Mouse (Mus musculus): ENCODE measurements at regions not wholly inside any gene's neighbourhood (a gene's known extent, or its start where the extent isn't known, plus 50 kb on each side); places are given as distances from the start of the nearest gene placed in this dataset.
A peak's percentile ranks its signal among the peaks of the same experiment; 100 is the strongest.

GRCm38 (mm10) chr3:41408821-41409737, 146.5 kb upstream of the Jade1 start:
- Histone ChIP-seq H3K27me3 (replicated peaks; ENCODE audit: control insufficient read depth, insufficient read depth, low read length) (no peaks in the 10 kb centered on the region), H3K4me2 (ENCODE audit: low read length) (peak overlapping the region; percentile 64), H3K9ac (ENCODE audit: low read depth, low read length) (peak overlapping the region; percentile 50), H3K27ac (ENCODE audit: low read depth, low read length) (peak overlapping the region; percentile 63), H3K4me1 (ENCODE audit: control insufficient read depth, insufficient read depth, low read depth, low read length) (peaks cover 4% of the 10 kb centered on the region), H3K9me3 (ENCODE audit: control insufficient read depth, low read length) (no peaks in the 10 kb centered on the region), H3K4me3 (ENCODE audit: low read length) (peak overlapping the region; percentile 49), H3K36me3 (ENCODE audit: control insufficient read depth, insufficient read depth, low read length) (no peaks in the 10 kb centered on the region)
- ATAC-seq: peak; percentile 80
- 3% methylated on average over 15 of the region's 15 CpGs for WGBS

- no peaks in the 10 kb centered on the region for H3K9me3 ChIP-seq (ENCODE audit: control insufficient read depth, low read length)
- peak; percentile 94 for ATAC-seq
These were observed 147.1 kb upstream of the Jade1 start for GRCm38 (mm10) chr3:41408423-41408820.

GRCm38 (mm10) chr3:41407988-41408387, 147.5 kb upstream of the Jade1 start:
- no peaks in the 10 kb centered on the region for H3K27me3 ChIP-seq (replicated peaks; ENCODE audit: control insufficient read depth, insufficient read depth, low read length)
- peak overlapping the region; percentile 64 for H3K4me2 ChIP-seq (ENCODE audit: low read length)
- H3K27ac ChIP-seq (ENCODE audit: low read depth, low read length): peak overlapping the region; percentile 63; the same call in 1 of the 2 replicates
- no peaks in the 10 kb centered on the region for H3K36me3 ChIP-seq (ENCODE audit: control insufficient read depth, insufficient read depth, low read length)
- 86% methylated on average over 9 of the region's 9 CpGs for WGBS
- peaks cover 4% of the 10 kb centered on the region for H3K4me1 ChIP-seq (ENCODE audit: control insufficient read depth, insufficient read depth, low read depth, low read length)
- H3K9me3 ChIP-seq (ENCODE audit: control insufficient read depth, low read length): no peaks in the 10 kb centered on the region
- no peak; the same call in 1 of the 2 replicates for ATAC-seq
- H3K4me3 ChIP-seq (ENCODE audit: low read length): peak overlapping the region; percentile 49
- H3K9ac ChIP-seq (ENCODE audit: low read depth, low read length): peak overlapping the region; percentile 50; the same call in 1 of the 2 replicates

More at GRCm38 (mm10) chr3:41408423-41408820, 147.1 kb upstream of the Jade1 start:
- H3K27ac ChIP-seq (ENCODE audit: low read depth, low read length): peak overlapping the region; percentile 63
- peaks cover 4% of the 10 kb centered on the region for H3K4me1 ChIP-seq (ENCODE audit: control insufficient read depth, insufficient read depth, low read depth, low read length)
- peak overlapping the region; percentile 64 for H3K4me2 ChIP-seq (ENCODE audit: low read length)
- WGBS: 4% methylated on average over 14 of the region's 14 CpGs
- H3K27me3 ChIP-seq (replicated peaks; ENCODE audit: control insufficient read depth, insufficient read depth, low read length): no peaks in the 10 kb centered on the region
- H3K36me3 ChIP-seq (ENCODE audit: control insufficient read depth, insufficient read depth, low read length): no peaks in the 10 kb centered on the region
- peak overlapping the region; percentile 49 for H3K4me3 ChIP-seq (ENCODE audit: low read length)
- H3K9ac ChIP-seq (ENCODE audit: low read depth, low read length): peak overlapping the region; percentile 50

- Histone ChIP-seq H3K9me3 (ENCODE audit: control insufficient read depth, low read length) (no peaks in the 10 kb centered on the region), H3K36me3 (ENCODE audit: control insufficient read depth, insufficient read depth, low read length) (no peaks in the 10 kb centered on the region), H3K4me1 (ENCODE audit: control insufficient read depth, insufficient read depth, low read depth, low read length) (peaks cover 4% of the 10 kb centered on the region), H3K4me2 (ENCODE audit: low read length) (no peak overlapping the region), H3K27ac (ENCODE audit: low read depth, low read length) (no peak overlapping the region), H3K4me3 (ENCODE audit: low read length) (no peak overlapping the region), H3K9ac (ENCODE audit: low read depth, low read length) (no peak overlapping the region), H3K27me3 (replicated peaks; ENCODE audit: control insufficient read depth, insufficient read depth, low read length) (no peaks in the 10 kb centered on the region)
- WGBS: 91% methylated on average over 1 of the region's 1 CpGs
- ATAC-seq: no peak
These were observed 148.0 kb upstream of the Jade1 start for GRCm38 (mm10) chr3:41407520-41407919.

GRCm38 (mm10) chr3:41401881-41402280, 153.7 kb upstream of the Jade1 start:
- H3K9ac ChIP-seq (ENCODE audit: low read depth, low read length): no peak overlapping the region
- no peaks in the 10 kb centered on the region for H3K4me1 ChIP-seq (ENCODE audit: control insufficient read depth, insufficient read depth, low read depth, low read length)
- 95% methylated on average over 4 of the region's 4 CpGs for WGBS
- no peaks in the 10 kb centered on the region for H3K27me3 ChIP-seq (replicated peaks; ENCODE audit: control insufficient read depth, insufficient read depth, low read length)
- no peaks in the 10 kb centered on the region for H3K9me3 ChIP-seq (ENCODE audit: control insufficient read depth, low read length)
- H3K4me2 ChIP-seq (ENCODE audit: low read length): no peak overlapping the region
- H3K36me3 ChIP-seq (ENCODE audit: control insufficient read depth, insufficient read depth, low read length): no peaks in the 10 kb centered on the region
- no peak for ATAC-seq
- H3K27ac ChIP-seq (ENCODE audit: low read depth, low read length): no peak overlapping the region
- H3K4me3 ChIP-seq (ENCODE audit: low read length): no peak overlapping the region

DNA sequence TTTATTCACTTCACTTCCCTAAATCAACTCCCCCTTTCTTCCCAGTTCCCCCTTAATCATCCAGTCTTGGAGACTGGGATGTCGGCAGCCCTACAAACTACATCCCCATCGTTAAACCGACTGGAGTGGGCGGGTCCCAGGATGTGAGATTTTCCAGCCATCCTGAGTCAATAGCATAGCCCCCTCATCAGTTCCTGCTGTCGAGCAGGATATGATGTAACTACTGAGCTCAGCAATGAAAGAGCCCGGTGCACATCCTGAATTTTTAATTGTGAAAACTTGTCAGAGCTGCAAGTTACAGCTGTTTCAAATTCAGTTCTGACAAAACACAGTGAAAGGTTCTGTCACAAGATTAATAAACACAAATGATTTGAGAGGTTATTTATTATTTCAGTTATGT, 165.7 kb upstream of the Jade1 start:
- no peak for ATAC-seq
- H3K36me3 ChIP-seq (ENCODE audit: control insufficient read depth, insufficient read depth, low read length): no peaks in the 10 kb centered on the region
- H3K4me3 ChIP-seq (ENCODE audit: low read length): no peak overlapping the region
- H3K9ac ChIP-seq (ENCODE audit: low read depth, low read length): no peak overlapping the region
- no peak overlapping the region for H3K27ac ChIP-seq (ENCODE audit: low read depth, low read length)
- no peaks in the 10 kb centered on the region for H3K9me3 ChIP-seq (ENCODE audit: control insufficient read depth, low read length)
- 71% methylated on average over 6 of the region's 6 CpGs for WGBS
- no peaks in the 10 kb centered on the region for H3K27me3 ChIP-seq (replicated peaks; ENCODE audit: control insufficient read depth, insufficient read depth, low read length)
- no peaks in the 10 kb centered on the region for H3K4me1 ChIP-seq (ENCODE audit: control insufficient read depth, insufficient read depth, low read depth, low read length)
- H3K4me2 ChIP-seq (ENCODE audit: low read length): no peak overlapping the region

DNA sequence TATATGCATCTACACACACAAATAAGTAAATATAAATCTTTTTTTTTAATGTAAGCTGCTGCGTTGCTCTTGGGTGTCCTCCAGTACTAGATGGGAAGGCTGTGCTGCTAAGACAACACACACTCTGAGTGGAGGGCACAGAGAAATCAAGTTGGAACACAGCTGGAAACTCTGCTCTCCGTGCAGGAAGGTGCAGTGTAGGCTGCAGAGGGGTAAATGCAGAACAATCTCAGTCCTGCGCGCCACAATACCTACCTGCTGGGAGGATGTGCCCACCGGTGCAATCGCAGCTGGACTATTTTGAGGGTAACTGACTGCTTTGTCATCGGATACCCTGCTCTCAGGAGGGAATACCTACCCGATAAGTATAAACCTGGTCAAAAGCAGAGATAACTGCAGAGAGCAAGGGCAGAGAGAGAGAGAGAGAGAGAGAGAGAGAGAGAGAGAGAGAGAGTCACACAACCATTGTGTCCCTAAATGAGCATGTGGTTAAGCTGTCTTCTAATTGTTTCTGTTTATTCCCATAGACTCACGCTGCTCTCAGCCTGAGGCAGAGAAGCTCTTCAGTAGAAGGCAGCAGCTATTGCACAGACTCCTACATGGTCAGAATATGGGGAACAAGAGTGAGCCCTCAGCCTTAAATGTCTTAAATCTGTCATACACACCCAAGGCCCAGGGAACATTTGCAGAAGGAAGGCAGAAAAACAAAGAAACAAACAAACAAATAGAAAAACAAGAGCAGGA, 167.9 kb upstream of the Jade1 start:
- Histone ChIP-seq H3K9me3 (ENCODE audit: control insufficient read depth, low read length) (no peaks in the 10 kb centered on the region), H3K4me3 (ENCODE audit: low read length) (no peak overlapping the region), H3K4me1 (ENCODE audit: control insufficient read depth, insufficient read depth, low read depth, low read length) (no peaks in the 10 kb centered on the region), H3K27ac (ENCODE audit: low read depth, low read length) (no peak overlapping the region), H3K9ac (ENCODE audit: low read depth, low read length) (no peak overlapping the region), H3K4me2 (ENCODE audit: low read length) (no peak overlapping the region), H3K27me3 (replicated peaks; ENCODE audit: control insufficient read depth, insufficient read depth, low read length) (no peaks in the 10 kb centered on the region), H3K36me3 (ENCODE audit: control insufficient read depth, insufficient read depth, low read length) (no peaks in the 10 kb centered on the region)
- no peak; the same call in 1 of the 2 replicates for ATAC-seq
- WGBS: 48% methylated on average over 9 of the region's 9 CpGs

DNA sequence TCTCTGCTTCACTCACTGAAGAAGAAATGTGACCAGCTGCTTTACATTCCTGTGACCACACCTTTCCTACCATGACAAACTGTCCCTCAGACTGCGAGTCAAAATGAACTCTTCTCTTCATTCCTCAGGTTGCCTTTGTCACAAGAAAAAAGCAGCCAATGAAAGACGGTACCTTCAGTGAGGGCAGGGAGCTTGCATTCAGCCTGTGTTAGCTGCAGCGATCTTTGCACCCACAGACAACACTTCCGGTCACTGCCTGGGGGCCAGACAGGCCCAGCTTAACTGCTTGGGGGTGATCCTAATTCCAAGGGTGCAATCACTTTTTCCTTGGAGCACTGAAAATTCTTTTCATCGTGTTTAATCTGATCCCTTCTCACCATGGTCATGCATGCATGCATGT, 169.2 kb upstream of the Jade1 start:
- H3K36me3 ChIP-seq (ENCODE audit: control insufficient read depth, insufficient read depth, low read length): no peaks in the 10 kb centered on the region
- no peaks in the 10 kb centered on the region for H3K27me3 ChIP-seq (replicated peaks; ENCODE audit: control insufficient read depth, insufficient read depth, low read length)
- WGBS: 65% methylated on average over 5 of the region's 5 CpGs
- no peak overlapping the region for H3K9ac ChIP-seq (ENCODE audit: low read depth, low read length)
- no peak overlapping the region for H3K27ac ChIP-seq (ENCODE audit: low read depth, low read length)
- no peak overlapping the region for H3K4me3 ChIP-seq (ENCODE audit: low read length)
- H3K4me1 ChIP-seq (ENCODE audit: control insufficient read depth, insufficient read depth, low read depth, low read length): no peaks in the 10 kb centered on the region
- H3K4me2 ChIP-seq (ENCODE audit: low read length): no peak overlapping the region
- no peak for ATAC-seq
- no peaks in the 10 kb centered on the region for H3K9me3 ChIP-seq (ENCODE audit: control insufficient read depth, low read length)

DNA sequence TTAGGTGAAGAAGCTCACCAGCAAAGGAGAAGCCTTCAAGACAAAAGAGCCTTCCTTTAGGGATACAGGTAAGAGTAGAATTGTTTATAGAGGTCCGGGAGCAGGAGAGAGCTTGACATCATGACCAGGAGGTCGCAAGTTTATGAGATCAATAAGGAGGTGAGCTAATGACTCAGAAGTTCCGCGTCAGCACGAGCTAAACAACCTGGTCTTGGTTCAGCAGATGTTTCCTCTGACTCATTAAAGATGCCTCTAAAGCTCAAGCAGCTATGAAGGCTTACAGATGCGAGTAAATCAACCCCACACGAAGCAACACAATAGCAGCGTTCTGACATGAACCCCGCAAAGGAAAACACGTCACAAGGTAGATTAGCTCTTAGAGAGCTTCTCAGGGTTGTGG, 171.1 kb upstream of the Jade1 start:
- H3K9ac ChIP-seq (ENCODE audit: low read depth, low read length): no peak overlapping the region
- no peak overlapping the region for H3K4me3 ChIP-seq (ENCODE audit: low read length)
- ATAC-seq: no peak
- no peak overlapping the region for H3K4me2 ChIP-seq (ENCODE audit: low read length)
- no peak overlapping the region for H3K27ac ChIP-seq (ENCODE audit: low read depth, low read length)
- no peaks in the 10 kb centered on the region for H3K9me3 ChIP-seq (ENCODE audit: control insufficient read depth, low read length)
- no peaks in the 10 kb centered on the region for H3K27me3 ChIP-seq (replicated peaks; ENCODE audit: control insufficient read depth, insufficient read depth, low read length)
- no peaks in the 10 kb centered on the region for H3K36me3 ChIP-seq (ENCODE audit: control insufficient read depth, insufficient read depth, low read length)
- WGBS: 87% methylated on average over 10 of the region's 10 CpGs
- no peaks in the 10 kb centered on the region for H3K4me1 ChIP-seq (ENCODE audit: control insufficient read depth, insufficient read depth, low read depth, low read length)
